Comparison of ENCODE assay signal across 8 mouse cellular contexts in the genomic region with DNA sequence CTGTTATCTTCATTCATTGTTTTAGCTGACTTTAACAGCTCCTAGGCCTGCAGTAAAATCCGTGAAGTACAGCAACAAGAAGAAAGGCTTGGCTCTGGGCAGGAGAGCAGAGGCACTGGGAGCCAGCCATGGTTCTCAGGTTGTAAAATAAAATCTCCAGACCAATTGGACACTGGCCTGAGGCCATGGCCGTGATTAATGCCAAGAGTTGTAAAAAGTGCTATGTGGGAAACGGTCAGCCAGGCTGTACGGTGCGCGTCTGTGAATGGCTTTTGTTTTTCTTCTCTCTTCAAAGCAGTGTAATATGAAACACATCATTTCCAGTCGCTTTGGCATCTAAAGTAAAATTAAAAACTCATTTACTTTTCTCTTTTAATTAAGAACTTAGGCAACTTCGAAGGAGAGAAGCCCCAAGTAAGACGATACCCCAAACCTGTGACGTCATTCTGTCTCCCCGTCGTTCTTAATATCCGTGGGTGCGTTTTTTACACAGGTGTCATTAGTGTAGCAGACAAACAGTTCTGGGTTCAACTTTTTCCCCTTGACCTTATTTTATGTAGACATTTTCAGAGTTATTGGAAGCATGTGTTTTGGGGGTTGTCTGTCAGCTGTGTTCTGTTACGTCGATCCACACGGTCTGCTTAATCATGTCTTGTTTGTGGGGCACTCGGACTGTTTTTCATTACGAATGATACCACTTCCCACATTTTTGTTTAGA. TPM values are rescaled to one million over a fixed set of nuclear protein-coding genes. Genes with fewer than 3 reads are reported as not detected.
DNase-seq lines count a peak whose midpoint lies in the region; ATAC-seq lines count a peak whose summit lies in the region.

No protein-coding gene starts in this region.

- no peaks in the 10 kb centered on the region for H3K9me3 ChIP-seq in hindbrain, embryonic 12.5 days (replicated peaks)
- H3K9me3 ChIP-seq in hindbrain, embryonic 11.5 days (ENCODE audit: control insufficient read depth, low read length) = no peaks in the 10 kb centered on the region

- no peak for ATAC-seq in hindbrain, embryonic 12.5 days (ENCODE audit: low FRiP score)
- ATAC-seq in hindbrain, embryonic 11.5 days (ENCODE audit: low FRiP score) = no peak

- H3K4me3 ChIP-seq in hindbrain, embryonic 12.5 days = no peak overlapping the region
- H3K4me3 ChIP-seq in hindbrain, embryonic 11.5 days (ENCODE audit: low read depth, low read length) = no peak overlapping the region

- H3K27me3 ChIP-seq in hindbrain, embryonic 12.5 days = no peaks in the 10 kb centered on the region
- no peaks in the 10 kb centered on the region for H3K27me3 ChIP-seq in hindbrain, embryonic 11.5 days (ENCODE audit: control insufficient read depth, insufficient read depth, low read length)

- H3K36me3 ChIP-seq in hindbrain, embryonic 12.5 days = no peaks in the 10 kb centered on the region
- no peaks in the 10 kb centered on the region for H3K36me3 ChIP-seq in hindbrain, embryonic 11.5 days (ENCODE audit: control insufficient read depth, insufficient read depth, low read length)

- WGBS in hindbrain, embryonic 12.5 days = 59% methylated on average over 19 of the region's 19 CpGs
- 68% methylated on average over 19 of the region's 19 CpGs for WGBS in hindbrain, embryonic 11.5 days

- H3K27ac ChIP-seq in hindbrain, embryonic 12.5 days = 0 out of 2 replicates have a peak overlapping the region, but pooled peaks have one; percentile 23
- no peak overlapping the region for H3K27ac ChIP-seq in hindbrain, embryonic 11.5 days (ENCODE audit: low read depth, low read length)

- peaks cover 14% of the 10 kb centered on the region for H3K4me1 ChIP-seq in hindbrain, embryonic 12.5 days
- H3K4me1 ChIP-seq in hindbrain, embryonic 11.5 days (replicated peaks; ENCODE audit: control insufficient read depth, insufficient read depth, low read length) = no peaks in the 10 kb centered on the region

- DNase-seq in hindbrain, embryonic 11.5 days (ENCODE audit: low spot score) = no peak
- peak; percentile 83 for DNase-seq in cerebellum, adult 9-11 months
- DNase-seq in gastrocnemius, postnatal 25 days = peak; percentile 76
- DNase-seq in kidney, adult 11 months = peak; percentile 76
- peak; percentile 58 for DNase-seq in mesoderm, embryonic 11.5 days (ENCODE audit: low read depth, low spot score)
- DNase-seq in retina, postnatal 1 day = no peak
- no peak for DNase-seq in spleen, postnatal 36 days (ENCODE audit: low spot score in 2 of 2)

- no peak overlapping the region for H3K4me2 ChIP-seq in hindbrain, embryonic 12.5 days (replicated peaks)
- H3K4me2 ChIP-seq in hindbrain, embryonic 11.5 days (replicated peaks; ENCODE audit: low read depth, low read length) = no peak overlapping the region

- H3K9ac ChIP-seq in hindbrain, embryonic 12.5 days = no peak overlapping the region
- H3K9ac ChIP-seq in hindbrain, embryonic 11.5 days (ENCODE audit: low read depth, low read length) = no peak overlapping the region

RNA-seq across cellular contexts. Expression of gene Tanc1, which starts 11.6 kb away (rescaled TPM):
- polyA plus RNA-seq in hindbrain, embryonic 12.5 days (2016; fragmentation: Nextera tagmentation; extraction: Ambion mirVana) = 18.2 and 18.9 TPM in 2 replicates
- 11.2 and 12.2 TPM in 2 replicates for polyA plus RNA-seq in hindbrain, embryonic 11.5 days (2014; fragmentation: Nextera tagmentation; extraction: Ambion mirVana)
- 1 to 10 TPM; 6.2 to 7.9 TPM for total RNA-seq in gastrocnemius, postnatal 25 days (2021)

Comparison
In these comparisons a context has a peak if more than half of its experiments do, and no peak if none do; other contexts are left out.
1. DNase-seq: peak in cerebellum, adult 9-11 months (single experiment), gastrocnemius, postnatal 25 days (single experiment), kidney, adult 11 months (single experiment) and mesoderm, embryonic 11.5 days (single experiment); none in hindbrain, embryonic 11.5 days (single experiment), retina, postnatal 1 day (single experiment) and spleen, postnatal 36 days (0 of 2).